Mouse (Mus musculus): ENCODE measurements around the gene Sult2a3.
"Not testable (repeated sequence)": the region's sequence is repeated elsewhere in the genome, so short reads cannot be mapped to it uniquely, and the experiment has no call there.

The Sult2a3 gene

GRCm38 (mm10) chr7:14122944-14123343 is at the start of gene Sult2a3:
Gene Sult2a3, minus strand, starts transcription at chr7:14123044.
- DNase-seq (ENCODE audit: low spot score) = no peak

DNA sequence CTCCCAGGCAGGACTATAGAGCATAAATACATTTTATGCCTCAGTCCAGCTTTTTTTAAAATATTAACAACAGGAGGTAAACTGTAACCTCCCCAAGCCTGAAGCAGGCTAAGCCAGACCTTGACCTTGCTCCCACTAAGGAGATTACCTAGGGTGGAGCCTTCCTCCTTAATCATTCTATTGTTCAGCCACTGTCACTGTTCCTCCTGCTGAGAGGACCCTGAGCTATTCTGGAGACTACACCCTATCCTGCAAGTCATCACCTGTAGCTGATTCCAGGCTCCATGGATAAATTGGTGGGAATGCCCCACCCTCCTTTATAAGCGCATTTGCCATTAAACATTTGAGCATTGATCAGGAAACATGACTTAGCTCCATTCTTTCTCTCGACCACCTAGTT is 2.4 kb downstream of the Sult2a3 start:
- DNase-seq (ENCODE audit: low spot score) = no peak

DNA sequence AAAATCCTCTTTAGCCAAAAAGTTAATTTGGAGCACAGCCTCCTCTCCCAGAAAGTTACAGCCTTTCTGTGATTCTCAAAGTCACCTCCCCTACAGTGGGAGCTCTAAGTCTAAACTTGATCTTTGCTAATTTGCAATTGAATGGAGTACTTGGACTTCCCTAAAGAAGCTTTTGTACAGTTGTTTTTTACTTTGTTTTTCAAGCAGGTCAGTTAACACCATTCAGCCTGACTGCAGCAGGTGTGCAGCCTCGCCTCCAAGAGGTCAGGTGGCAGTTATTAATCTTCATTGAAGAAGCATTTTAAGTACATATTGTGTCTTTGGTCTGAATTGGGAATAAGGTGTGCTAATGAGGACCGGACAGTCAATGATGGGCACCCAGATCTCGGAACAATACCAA is 3.0 kb downstream of the Sult2a3 start:
- DNase-seq (ENCODE audit: low spot score) = not testable (repeated sequence)

GRCm38 (mm10) chr7:14116761-14117160 is 6.1 kb downstream of the Sult2a3 start:
- no peak for DNase-seq (ENCODE audit: low spot score)

DNA sequence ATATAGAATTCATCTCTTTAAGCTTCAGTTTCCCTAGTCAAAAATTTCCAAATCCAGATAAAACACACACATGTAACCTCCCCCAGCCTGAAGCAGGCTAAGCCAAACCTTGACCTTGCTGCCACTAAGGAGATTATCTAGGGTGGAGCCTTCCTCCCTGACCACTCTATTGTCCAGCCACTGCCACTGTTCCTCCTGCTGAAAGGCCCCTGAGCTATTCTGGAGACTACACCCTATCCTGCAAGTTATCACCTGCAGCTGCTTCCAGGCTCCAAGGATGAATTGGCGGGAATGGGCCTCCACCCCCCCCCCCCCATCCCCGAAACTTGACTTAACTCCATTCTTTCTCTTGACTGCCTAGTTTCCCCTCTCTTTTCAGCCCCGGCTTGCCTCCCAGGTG is 8.4 kb downstream of the Sult2a3 start:
- not testable (repeated sequence) for DNase-seq (ENCODE audit: low spot score)

- DNase-seq (ENCODE audit: low spot score) = not testable (repeated sequence)
Observed at GRCm38 (mm10) chr7:14047821-14048220, 75.0 kb downstream of the Sult2a3 start.

DNA sequence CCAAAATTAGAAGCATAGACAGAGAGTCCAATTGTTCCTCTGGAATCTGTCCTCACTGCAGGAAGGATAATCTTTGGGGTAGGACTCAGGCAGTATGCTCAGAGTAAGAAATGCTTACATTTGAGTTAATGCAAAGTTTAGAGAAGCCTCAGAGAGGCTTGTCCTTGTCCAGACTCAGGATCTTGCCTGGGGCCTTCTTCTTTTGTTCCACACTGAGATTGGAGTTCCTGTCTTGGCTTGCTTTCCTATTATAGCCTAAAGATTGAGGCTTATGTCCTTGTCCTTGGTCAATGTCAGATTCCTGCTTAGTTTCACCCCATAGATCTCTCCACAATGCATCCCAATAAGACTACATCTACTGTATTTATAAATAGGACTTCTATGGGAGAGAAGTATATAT is 92.0 kb downstream of the Sult2a3 start:
- DNase-seq (ENCODE audit: low spot score) = not testable (repeated sequence)
